Mouse (Mus musculus) liver, postnatal 0 days (tissue): ENCODE measurements around the gene Arid4b.

Experiments used
- CTCF ChIP-seq: sonication (generic); IDR thresholded peaks from 2 replicates; pipeline ENCODE4 v1.5.1; 2016; ENCODE audit warnings: antibody characterized with exemption, low read depth
- EP300 ChIP-seq: IDR thresholded peaks from 2 replicates; pipeline ENCODE4 v1.6.1; 2016; ENCODE audit warnings: antibody characterized with exemption, low read depth, mild to moderate bottlenecking

DNA sequence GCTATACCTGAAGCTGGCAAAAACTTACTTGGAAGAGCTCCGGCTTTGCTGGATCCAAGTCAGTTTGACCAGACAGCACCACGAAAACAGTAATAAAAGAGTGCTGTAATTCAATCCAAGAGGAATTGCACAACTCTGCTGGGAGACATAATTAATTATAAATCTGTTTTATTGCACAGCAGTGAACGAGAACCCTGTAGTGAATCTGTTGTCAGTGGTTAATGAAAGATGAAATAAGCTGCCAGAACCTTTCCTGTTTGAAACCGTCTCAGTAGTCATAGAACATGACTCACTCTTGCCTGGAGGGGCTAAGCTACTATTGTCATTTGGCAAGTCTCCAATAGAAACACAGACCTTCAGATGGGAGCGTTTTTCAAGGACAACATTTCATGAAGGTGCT is 22.8 kb upstream of the Arid4b start:
- TF ChIP-seq CTCF = no peak
- TF ChIP-seq EP300 = no peak
